9 mouse cellular contexts compared by ENCODE assay signal in the genomic region with DNA sequence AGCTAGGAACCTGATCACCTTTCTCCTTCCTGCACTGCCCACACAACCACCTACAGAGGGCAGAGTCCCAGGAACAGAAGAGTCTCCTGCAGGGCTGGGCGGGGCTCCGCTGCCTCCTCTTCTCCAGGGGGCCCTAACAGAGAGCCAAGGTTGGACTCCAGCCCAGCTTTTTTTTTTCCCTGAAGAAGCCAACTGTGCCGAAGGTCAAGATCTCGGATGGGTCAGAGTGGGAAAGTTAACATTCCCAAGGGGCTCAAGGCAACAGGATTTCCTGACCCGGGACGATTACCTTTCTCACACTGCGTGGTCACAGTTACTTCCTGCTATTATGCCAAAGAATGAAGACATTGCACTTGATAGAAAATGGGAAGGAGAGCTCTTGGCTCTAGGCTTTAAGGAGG.
DNase-seq lines count a peak whose midpoint lies in the region; ATAC-seq and TF ChIP-seq lines count a peak whose summit lies in the region.
"Had no signal": no experiment of that assay in that cellular context is flagged by ENCODE, and none has a peak within 500 bp of the region (broad histone marks: within the 10 kb centered on the region; RNA-seq: fewer than 3 reads in every experiment).

No protein-coding gene starts in this region.

- peak; percentile 46 for TF ChIP-seq CTCF in Patski (IDR thresholded peaks at IDR 0.05)
- peak; percentile 57 for TF ChIP-seq CTCF in heart, postnatal 0 days (IDR thresholded peaks at IDR 0.05; ENCODE audit: low read depth)

- POLR2A ChIA-PET in Patski (lab: Charles Lee), result no interaction called here

- H3K4me2 ChIP-seq in heart, postnatal 0 days (ENCODE audit: low read depth, low read length), result peak overlapping the region; percentile 26

- no peak overlapping the region for H3K9ac ChIP-seq in heart, postnatal 0 days (replicated peaks; ENCODE audit: low read depth, low read length)

- ATAC-seq in Patski, result peak; percentile 33
- peak; percentile 85 for ATAC-seq in heart, postnatal 0 days (ENCODE audit: insufficient read depth, low read depth)
- no peak for ATAC-seq in erythroid progenitor cell, adult 5-6 weeks (replicated peaks; ENCODE audit: low FRiP score, poor library complexity, severe bottlenecking)

- H3K36me3 ChIP-seq in heart, postnatal 0 days (replicated peaks; ENCODE audit: control insufficient read depth, insufficient read depth, low read length), result no peaks in the 10 kb centered on the region

- no peak overlapping the region for H3K27ac ChIP-seq in heart, postnatal 0 days (ENCODE audit: low read depth)

- CTCF ChIA-PET in Patski (lab: Charles Lee), result interaction anchor here (1.0 to 1.6 kb wide), 3 partner anchors 14 to 29 kb away, joined by 3 read pairs; no protein-coding TSS in a partner anchor

- peak; percentile 54 to 88 for DNase-seq in adrenal gland, adult (ENCODE audit: inconsistent age in 2 of 2, low spot score in 1 of 2)
- DNase-seq in adrenal gland, postnatal 4 days (ENCODE audit: low spot score in 2 of 2), result no peak
- no peak for DNase-seq in Patski (ENCODE audit: low read depth, low spot score)
- DNase-seq in heart, postnatal 0 days (ENCODE audit: low spot score), result peak; percentile 82
- peak; percentile 81 for DNase-seq in kidney, postnatal 14 days
- no peak for DNase-seq in right cerebral cortex, postnatal 36 days (ENCODE audit: low spot score in 2 of 2)
- no peak for DNase-seq in spleen, postnatal 36 days (ENCODE audit: low spot score in 2 of 2)
- DNase-seq: cerebellum, adult 18-20 months had no signal

- H3K4me1 ChIP-seq in heart, postnatal 0 days (ENCODE audit: control insufficient read depth, insufficient read depth), result peaks cover 15% of the 10 kb centered on the region; the same call in 1 of the 2 replicates

- no peaks in the 10 kb centered on the region for H3K27me3 ChIP-seq in Patski
- H3K27me3 ChIP-seq in heart, postnatal 0 days (ENCODE audit: control insufficient read depth, insufficient read depth, low read length), result no peaks in the 10 kb centered on the region

- in situ Hi-C loops in Patski (cut with MboI; ENCODE audit: low pct_unique_long_range_greater_than_20kb), result no loop called here

- TF ChIP-seq EP300 in heart, postnatal 0 days (IDR thresholded peaks at IDR 0.05; ENCODE audit: low read depth), result peak; percentile 84

- no peak overlapping the region for H3K4me3 ChIP-seq in heart, postnatal 0 days (ENCODE audit: low read depth, low read length)

- no peaks in the 10 kb centered on the region for H3K9me3 ChIP-seq in heart, postnatal 0 days (replicated peaks; ENCODE audit: control insufficient read depth, low read length)

- 16% methylated on average over 7 of the region's 7 CpGs for WGBS in heart, postnatal 0 days

Comparison
In these comparisons a context has a peak if more than half of its experiments do, and no peak if none do; other contexts are left out.
1. DNase-seq: peak in adrenal gland, adult (2 of 2), heart, postnatal 0 days (single experiment) and kidney, postnatal 14 days (single experiment); none in adrenal gland, postnatal 4 days (0 of 2), Patski (single experiment), right cerebral cortex, postnatal 36 days (0 of 2) and spleen, postnatal 36 days (0 of 2).